Mouse (Mus musculus): Measurements from ENCODE around the gene Hmx2. TPM values are rescaled to one million over a fixed set of nuclear protein-coding genes. Genes with fewer than 3 reads are reported as not detected.
A peak's percentile ranks its signal among the peaks of the same experiment; 100 is the strongest.

Hmx2 gene
- total and polyA plus RNA-seq, 3 experiments, result 2.0 to 3.1 (median 2.9) TPM

DNA sequence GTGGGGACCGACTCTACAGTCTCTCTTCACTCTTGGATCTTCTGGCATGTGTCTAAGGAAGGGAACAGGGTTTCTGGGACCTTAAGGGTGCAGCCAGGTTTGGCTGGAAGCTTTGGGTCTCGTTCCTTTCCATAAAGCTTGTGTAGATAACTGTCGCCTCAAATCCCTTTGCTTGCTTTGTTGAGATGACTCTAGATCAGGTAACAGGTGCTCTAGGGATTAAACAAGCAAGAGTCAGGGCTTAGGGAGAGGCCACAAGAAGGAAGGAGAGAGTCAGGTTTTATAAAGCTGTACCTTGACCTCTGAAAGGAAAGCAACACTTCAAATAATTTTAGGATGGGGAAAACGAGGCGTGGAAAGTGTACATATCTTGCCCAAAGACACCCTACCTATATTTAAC lies 4.2 kb downstream of the Hmx2 start:
- Histone ChIP-seq H3K27ac (ENCODE audit: insufficient read depth, low read depth) (no peak overlapping the region), H3K4me2 (ENCODE audit: insufficient read depth, low read depth, poor library complexity, severe bottlenecking) (no peak overlapping the region), H3K9me3 (replicated peaks; ENCODE audit: low read length) (no peaks in the 10 kb centered on the region), H3K4me3 (replicated peaks in 1 of 3; ENCODE audit: low read depth in 2 of 3, low read length in 2 of 3, poor library complexity in 1 of 3) (no peak overlapping the region), H3K36me3 (replicated peaks in 1 of 2; ENCODE audit: control insufficient read depth in 1 of 2, insufficient read depth in 1 of 2, low read length in 1 of 2) (peaks cover 2 to 5% of the 10 kb centered on the region in 2 experiments), H3K79me2 (replicated peaks; ENCODE audit: control insufficient read depth, extremely low read depth, insufficient read depth, poor library complexity, severe bottlenecking) (no peaks in the 10 kb centered on the region), H3K27me3 (replicated peaks) (peaks cover 67% of the 10 kb centered on the region), H3K9ac (ENCODE audit: insufficient read depth, low read depth) (no peak overlapping the region), H3K4me1 (ENCODE audit: control insufficient read depth in 1 of 2, insufficient read depth in 2 of 2) (peaks cover 6 to 20% of the 10 kb centered on the region in 2 experiments; a peak in 3 of 4 replicates)
- dilution Hi-C loops (cut with MboI; ENCODE audit: extremely low pct_ligation_motif_present, extremely low pct_unique_long_range_greater_than_20kb, low sequenced_read_pairs) (no loop called here), in situ Hi-C loops (cut with MboI; ENCODE audit: low pct_ligation_motif_present, low pct_unique_long_range_greater_than_20kb, low sequenced_read_pairs) (no loop called here)
- TF ChIP-seq UBTF (IDR thresholded peaks at IDR 0.05; ENCODE audit: low read depth, low read length), result no peak
- no peak for TF ChIP-seq ETS1 (conservative IDR thresholded peaks at IDR 0.05; ENCODE audit: low read depth, low read length)
- TF ChIP-seq ZMIZ1 (IDR thresholded peaks at IDR 0.05; ENCODE audit: low read depth, low read length), result no peak
- DNase-seq (ENCODE audit: extremely low read depth), result no peak

DNA sequence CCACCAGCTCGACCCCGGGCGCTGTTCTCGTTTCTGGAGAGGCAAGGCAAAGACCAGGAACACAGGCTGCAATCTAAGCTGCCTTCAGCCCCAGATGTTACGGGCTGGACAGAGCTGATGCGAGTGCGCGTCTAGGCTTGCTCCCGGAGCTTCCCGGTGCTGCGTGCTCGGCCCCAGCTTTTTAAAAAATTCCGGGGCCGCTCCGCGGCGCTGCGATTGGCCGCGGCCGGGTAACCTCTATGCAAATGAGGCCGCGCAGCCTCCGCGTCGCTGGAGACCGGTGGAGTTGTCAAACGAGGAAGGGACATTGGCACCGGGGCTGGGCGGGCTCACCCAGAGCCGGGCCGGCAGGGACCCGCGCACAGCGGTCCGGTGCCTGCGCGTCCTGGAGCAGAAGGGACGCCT lies 5.2 kb downstream of the Hmx2 start:
- in situ Hi-C loops (cut with MboI; ENCODE audit: low pct_ligation_motif_present, low pct_unique_long_range_greater_than_20kb, low sequenced_read_pairs), result no loop called here
- H3K9ac ChIP-seq (ENCODE audit: insufficient read depth, low read depth), result peak overlapping the region; percentile 75
- DNase-seq (ENCODE audit: extremely low read depth), result peak; percentile 58
- peak overlapping the region; percentile 85 for H3K4me2 ChIP-seq (ENCODE audit: insufficient read depth, low read depth, poor library complexity, severe bottlenecking)
- H3K27me3 ChIP-seq (replicated peaks), result peaks cover 57% of the 10 kb centered on the region
- dilution Hi-C loops (cut with MboI; ENCODE audit: extremely low pct_ligation_motif_present, extremely low pct_unique_long_range_greater_than_20kb, low sequenced_read_pairs), result no loop called here
- no peak overlapping the region for H3K27ac ChIP-seq (ENCODE audit: insufficient read depth, low read depth)
- H3K79me2 ChIP-seq (replicated peaks; ENCODE audit: control insufficient read depth, extremely low read depth, insufficient read depth, poor library complexity, severe bottlenecking), result no peaks in the 10 kb centered on the region
- H3K4me3 ChIP-seq (replicated peaks in 1 of 3; ENCODE audit: low read depth in 2 of 3, low read length in 2 of 3, poor library complexity in 1 of 3), result peak overlapping the region; percentile 37 to 80 (median 67)
- H3K36me3 ChIP-seq (replicated peaks in 1 of 2; ENCODE audit: control insufficient read depth in 1 of 2, insufficient read depth in 1 of 2, low read length in 1 of 2), result peaks cover 2 to 5% of the 10 kb centered on the region in 2 experiments
- peaks cover 6 to 20% of the 10 kb centered on the region in 2 experiments; a peak in 3 of 4 replicates for H3K4me1 ChIP-seq (ENCODE audit: control insufficient read depth in 1 of 2, insufficient read depth in 2 of 2)
- H3K9me3 ChIP-seq (replicated peaks; ENCODE audit: low read length), result no peaks in the 10 kb centered on the region
- TF ChIP-seq MYC (IDR thresholded peaks at IDR 0.05; ENCODE audit: low read depth, low read length) (0 out of 2 replicates have a peak, but pooled peaks have one; percentile 44), ZKSCAN1 (IDR thresholded peaks at IDR 0.05; ENCODE audit: borderline replicate concordance, low read depth, low read length) (no peak), TCF12 (IDR thresholded peaks at IDR 0.05; ENCODE audit: low read depth, low read length) (peak; percentile 52), CHD1 (IDR thresholded peaks at IDR 0.05; ENCODE audit: low read depth, low read length) (0 out of 2 replicates have a peak, but pooled peaks have one; percentile 17), MAFK (IDR thresholded peaks at IDR 0.05; ENCODE audit: insufficient replicate concordance, low read length) (no peak), SMC3 (IDR thresholded peaks at IDR 0.05; ENCODE audit: low read depth, low read length) (no peak), SIN3A (IDR thresholded peaks at IDR 0.05; ENCODE audit: low read length) (peak; percentile 93), USF1 (IDR thresholded peaks at IDR 0.05; ENCODE audit: low read depth, low read length) (no peak), UBTF (IDR thresholded peaks at IDR 0.05; ENCODE audit: low read depth, low read length) (no peak), MEF2A (IDR thresholded peaks at IDR 0.05; ENCODE audit: borderline replicate concordance, low read depth, low read length) (no peak; the same call in 1 of the 2 replicates), EP300 (IDR thresholded peaks at IDR 0.05; ENCODE audit: low read length) (no peak), MAX (IDR thresholded peaks at IDR 0.05; ENCODE audit: low read length) (peak; percentile 64; the same call in 1 of the 2 replicates), POLR2AphosphoS2 (IDR thresholded peaks at IDR 0.05; ENCODE audit: low read depth, low read length) (0 out of 2 replicates have a peak, but pooled peaks have one; percentile 40), IRF4 (IDR thresholded peaks at IDR 0.05; ENCODE audit: low read depth, low read length) (peak; percentile 35; the same call in 1 of the 2 replicates), RAD21 (IDR thresholded peaks at IDR 0.05; ENCODE audit: low read depth, low read length) (no peak), ZNF384 (IDR thresholded peaks at IDR 0.05; ENCODE audit: low read depth, low read length) (no peak), ELF1 (IDR thresholded peaks at IDR 0.05; ENCODE audit: low read depth, low read length) (peak; percentile 56; the same call in 1 of the 2 replicates), MXI1 (IDR thresholded peaks at IDR 0.05; ENCODE audit: low read depth, low read length) (peak; percentile 93), NELFE (IDR thresholded peaks at IDR 0.05; ENCODE audit: low read depth, low read length) (peak; percentile 73; the same call in 1 of the 2 replicates), MAZ (IDR thresholded peaks at IDR 0.05; ENCODE audit: low read depth, low read length) (no peak), TBP (conservative IDR thresholded peaks at IDR 0.05; ENCODE audit: low read depth, low read length) (0 out of 2 replicates have a peak, but pooled peaks have one; percentile 58), CTCF (conservative IDR thresholded peaks at IDR 0.05 in 1 of 2, IDR thresholded peaks at IDR 0.05 in 1 of 2; ENCODE audit: low read depth in 2 of 2, low read length in 2 of 2) (no peak), JUN (IDR thresholded peaks at IDR 0.05; ENCODE audit: insufficient read depth, low read depth, low read length) (no peak), POLR2A (IDR thresholded peaks at IDR 0.05; ENCODE audit: low read depth, low read length) (peak; percentile 75), BHLHE40 (IDR thresholded peaks at IDR 0.05; ENCODE audit: low read depth, low read length) (0 out of 2 replicates have a peak, but pooled peaks have one; percentile 12), KAT2A (IDR thresholded peaks at IDR 0.05; ENCODE audit: insufficient replicate concordance, low read length) (no peak), USF2 (conservative IDR thresholded peaks at IDR 0.05; ENCODE audit: low read depth, low read length) (no peak), JUND (conservative IDR thresholded peaks at IDR 0.05; ENCODE audit: low read depth, low read length) (no peak), HCFC1 (IDR thresholded peaks at IDR 0.05; ENCODE audit: low read depth, low read length) (no peak), NRF1 (IDR thresholded peaks at IDR 0.05; ENCODE audit: low read depth, low read length) (peak; percentile 70), ZMIZ1 (IDR thresholded peaks at IDR 0.05; ENCODE audit: low read depth, low read length) (peak; percentile 87), ZC3H11A (IDR thresholded peaks at IDR 0.05; ENCODE audit: low read depth, low read length) (no peak)
